Mouse (Mus musculus): Measurements from ENCODE around the gene Spata5.

Spata5 gene

DNA sequence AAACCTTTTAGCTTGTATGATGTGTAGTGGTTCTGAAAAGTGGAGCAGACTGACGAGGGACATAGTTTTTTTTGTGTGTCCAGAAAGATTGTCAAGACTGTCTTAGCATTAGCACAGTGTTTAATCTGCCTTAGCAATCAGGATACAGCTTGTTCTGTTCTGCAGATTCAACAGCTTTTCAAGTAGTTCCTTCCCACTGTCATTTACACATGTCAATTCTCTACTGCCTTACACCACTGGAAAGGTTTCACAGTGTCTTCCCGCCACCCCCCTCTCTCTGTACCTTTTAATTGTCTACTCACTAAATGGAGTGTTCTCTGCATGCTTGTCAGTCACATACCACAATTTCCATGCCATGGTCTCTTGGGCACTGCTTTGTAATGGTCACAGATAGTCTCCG, 1.5 kb downstream of the Spata5 start:
- 16% methylated on average over 3 of the region's 3 CpGs for WGBS

DNA sequence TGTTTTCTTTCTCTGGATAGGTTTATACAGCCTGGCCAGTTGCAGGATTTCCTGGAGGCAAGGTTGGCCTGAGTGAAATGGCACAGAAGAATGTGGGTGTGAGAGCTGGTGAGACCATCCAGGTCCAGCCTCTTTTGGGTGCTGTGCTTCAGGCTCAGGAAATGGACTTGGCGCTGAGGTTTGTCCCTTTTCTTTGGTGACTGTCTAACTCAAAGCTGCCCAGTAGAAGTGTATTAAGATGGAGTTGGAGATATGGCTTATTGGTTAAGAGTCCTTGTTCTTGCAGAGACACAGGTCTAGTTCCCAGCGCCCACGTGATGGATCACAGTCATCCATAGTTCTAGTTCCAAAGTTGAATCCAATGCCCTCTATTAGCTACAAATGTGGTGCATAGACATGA, 6.4 kb downstream of the Spata5 start:
- 97% methylated on average over 3 of the region's 3 CpGs for WGBS

DNA sequence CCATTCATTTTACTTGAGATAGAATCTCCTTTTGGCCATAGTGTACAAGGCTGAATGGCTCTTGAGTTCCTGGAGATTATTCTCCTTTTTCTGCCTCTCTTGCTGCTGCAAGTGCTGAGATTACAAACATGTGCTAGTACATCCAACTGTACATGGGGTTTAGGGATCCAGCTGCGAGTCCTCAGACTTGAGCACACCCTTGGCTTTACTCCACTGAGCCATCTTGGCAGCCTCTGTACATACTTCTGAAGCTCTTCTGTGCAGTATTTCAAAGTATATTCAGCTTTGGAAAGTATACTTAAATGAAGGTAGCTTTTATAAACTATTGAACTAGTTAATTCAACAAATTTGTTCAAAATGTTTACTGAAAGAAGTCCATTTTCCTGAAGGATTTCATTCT, 20.1 kb downstream of the Spata5 start:
- 71% methylated on average over 1 of the region's 1 CpGs for WGBS

DNA sequence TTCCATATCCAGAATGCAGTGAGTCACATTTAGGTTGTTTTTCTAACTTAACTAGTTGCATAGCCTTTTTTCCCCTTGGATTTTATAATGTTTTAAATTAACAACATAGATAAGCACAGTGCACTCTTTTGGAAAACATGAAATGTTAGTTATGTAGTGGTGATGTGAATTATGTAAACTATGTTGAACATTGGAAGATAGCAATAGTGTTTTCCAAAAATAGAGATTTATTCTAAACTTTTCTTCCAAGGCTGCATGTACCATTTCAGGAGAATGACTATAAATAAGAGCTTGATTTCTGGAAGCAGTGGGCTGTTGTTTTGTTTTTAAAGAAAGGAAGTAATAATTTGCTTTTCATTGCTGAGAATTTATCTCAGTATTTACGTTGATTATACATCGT, 23.7 kb downstream of the Spata5 start:
- 57% methylated on average over 2 of the region's 2 CpGs for WGBS

DNA sequence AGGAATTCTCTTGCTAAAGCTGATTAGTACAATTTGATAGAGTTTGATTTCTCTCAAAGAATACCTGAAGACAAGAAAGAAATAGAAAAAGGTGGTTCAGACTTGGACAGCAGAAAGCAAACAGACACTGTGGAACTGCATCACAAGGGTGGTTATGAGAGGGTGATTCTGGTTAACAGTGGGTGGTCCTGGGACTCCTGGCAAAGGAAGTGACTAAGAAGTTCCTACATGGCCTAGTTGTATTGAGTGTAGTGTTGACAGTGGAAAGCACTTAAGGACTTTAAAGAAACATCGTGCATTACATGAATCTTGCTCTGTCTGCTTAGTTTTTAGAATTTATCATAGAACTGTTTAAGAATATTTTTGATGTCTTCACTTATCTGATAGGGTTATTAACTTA, 36.3 kb downstream of the Spata5 start:
- WGBS: 79% methylated on average over 1 of the region's 1 CpGs

DNA sequence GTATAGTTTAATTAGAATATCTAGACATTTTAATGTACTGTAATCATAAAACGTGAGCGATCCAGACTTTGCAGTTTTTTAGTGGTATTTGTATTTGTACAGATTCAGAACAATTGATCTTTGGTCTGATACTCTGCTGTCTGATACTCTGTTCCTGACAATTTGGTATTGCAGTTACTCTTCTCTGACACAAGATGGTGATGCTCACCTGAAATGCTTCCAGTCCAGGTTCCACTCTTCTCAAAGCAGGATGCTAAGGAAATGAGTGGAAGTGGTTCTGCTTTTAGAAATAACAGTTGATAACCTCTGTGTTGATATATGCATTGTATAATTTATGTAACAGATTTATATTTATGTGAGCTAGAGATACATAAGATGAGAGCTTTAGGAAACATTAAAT, 48.5 kb downstream of the Spata5 start:
- 90% methylated on average over 2 of the region's 2 CpGs for WGBS

DNA sequence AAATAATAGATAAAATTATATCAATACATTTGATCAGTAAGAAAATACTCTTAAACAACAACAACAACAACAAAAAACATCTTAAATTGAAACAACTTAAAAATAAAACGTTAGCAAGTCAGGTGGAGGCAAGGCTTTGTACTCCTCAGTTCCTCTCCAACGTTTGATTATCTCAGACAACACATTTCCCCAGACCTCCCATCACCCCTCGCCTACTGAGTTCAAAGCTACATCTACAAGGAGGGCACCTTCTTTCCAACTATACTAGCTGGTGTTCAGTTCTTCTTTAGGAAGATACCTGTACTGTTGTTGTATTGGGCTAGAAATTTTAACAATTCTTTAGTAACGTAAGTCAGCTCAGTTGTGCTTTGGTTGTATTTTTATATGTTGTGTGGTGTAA, 49.7 kb downstream of the Spata5 start:
- WGBS: 86% methylated on average over 4 of the region's 4 CpGs

DNA sequence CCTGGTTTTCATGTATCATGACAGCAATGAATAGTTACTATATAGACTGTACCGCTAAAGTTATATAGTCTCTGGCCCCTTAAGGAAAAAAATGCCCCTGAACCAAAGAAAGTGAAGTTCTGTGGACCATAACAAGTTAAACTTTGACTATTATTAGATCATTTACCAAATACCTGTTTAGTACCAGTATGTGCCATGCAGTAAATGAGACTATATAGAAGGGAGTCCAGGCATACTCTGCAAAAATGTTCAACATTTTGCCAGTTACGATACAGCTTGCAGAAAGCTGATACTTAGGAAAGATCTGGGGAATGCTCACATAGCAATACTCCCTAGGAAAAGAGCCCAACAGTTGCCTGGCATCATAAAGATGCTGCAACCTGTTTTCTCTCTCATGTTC, 51.2 kb downstream of the Spata5 start:
- 84% methylated on average over 2 of the region's 2 CpGs for WGBS

DNA sequence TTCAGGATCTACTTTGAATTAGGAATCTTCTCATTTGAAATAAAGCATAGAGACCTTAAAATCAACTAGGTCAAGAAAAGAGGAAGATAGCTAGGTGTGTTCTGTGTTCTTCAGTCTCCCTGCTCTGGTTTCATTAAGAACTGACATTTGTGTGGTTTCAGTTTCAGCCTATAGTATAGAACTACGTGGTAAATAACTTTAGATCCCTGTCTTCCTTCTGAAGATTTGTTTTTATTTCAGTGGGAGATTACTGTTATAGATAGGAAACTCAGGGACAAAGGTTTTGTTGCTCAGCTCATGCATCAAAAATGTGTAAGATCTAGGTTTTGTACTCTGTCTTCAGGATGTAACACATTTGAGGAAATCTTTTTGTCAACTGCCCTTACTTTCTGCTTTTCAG, 56.8 kb downstream of the Spata5 start:
- WGBS: 81% methylated on average over 1 of the region's 1 CpGs

DNA sequence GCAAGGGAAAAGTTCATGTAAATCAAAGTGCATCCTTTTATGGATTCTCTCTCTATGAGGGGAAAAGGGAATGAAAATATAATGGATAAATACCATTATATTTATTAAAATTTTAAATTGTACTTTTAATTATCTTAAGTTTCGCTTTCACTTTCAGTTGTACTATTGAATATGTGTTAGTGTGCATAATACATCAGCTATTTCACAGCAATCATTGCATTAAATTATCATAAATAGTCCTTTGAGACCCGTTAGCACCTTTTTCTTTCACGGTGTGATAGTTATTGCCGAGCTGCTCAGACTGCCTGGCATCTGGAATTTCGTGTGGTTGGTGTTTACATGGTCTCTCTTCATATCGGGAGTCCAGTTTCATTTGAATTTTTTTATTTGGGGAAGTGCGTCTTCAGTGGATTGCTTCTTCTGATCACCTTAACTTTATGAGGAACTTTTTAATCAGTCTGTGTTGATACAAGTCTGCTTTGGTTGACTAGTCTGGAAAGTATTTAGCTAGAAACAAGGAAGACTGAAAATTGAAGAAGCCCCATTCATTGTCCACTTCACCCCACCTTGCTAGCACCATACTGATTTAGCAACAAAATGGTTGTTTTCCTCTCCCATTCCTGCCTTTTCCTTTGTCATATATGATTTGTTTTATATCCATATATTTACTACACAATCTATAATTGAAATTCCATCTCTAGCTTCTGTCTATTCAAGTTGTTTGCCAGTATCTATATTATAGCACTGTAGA, 57.9 kb downstream of the Spata5 start:
- 68% methylated on average over 7 of the region's 7 CpGs for WGBS

DNA sequence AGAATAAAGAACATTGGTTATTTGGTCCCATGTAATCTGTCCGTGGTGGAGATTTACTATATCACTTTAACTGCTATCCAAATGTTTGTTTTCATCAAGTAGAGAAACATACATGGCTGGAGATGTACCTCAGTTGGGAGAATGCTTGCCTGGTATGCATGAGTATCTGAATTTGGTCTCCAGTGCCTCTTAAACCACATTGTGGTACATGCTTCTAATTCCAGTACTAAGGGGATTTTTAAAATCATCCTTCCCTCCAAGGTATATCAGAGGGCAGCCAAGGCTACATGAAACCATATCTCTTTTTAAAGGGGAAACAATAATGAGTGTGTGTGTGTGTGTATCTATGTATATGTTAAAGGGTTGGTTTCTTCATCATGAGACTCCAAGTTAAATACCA, 60.1 kb downstream of the Spata5 start:
- WGBS: 97% methylated on average over 1 of the region's 1 CpGs

DNA sequence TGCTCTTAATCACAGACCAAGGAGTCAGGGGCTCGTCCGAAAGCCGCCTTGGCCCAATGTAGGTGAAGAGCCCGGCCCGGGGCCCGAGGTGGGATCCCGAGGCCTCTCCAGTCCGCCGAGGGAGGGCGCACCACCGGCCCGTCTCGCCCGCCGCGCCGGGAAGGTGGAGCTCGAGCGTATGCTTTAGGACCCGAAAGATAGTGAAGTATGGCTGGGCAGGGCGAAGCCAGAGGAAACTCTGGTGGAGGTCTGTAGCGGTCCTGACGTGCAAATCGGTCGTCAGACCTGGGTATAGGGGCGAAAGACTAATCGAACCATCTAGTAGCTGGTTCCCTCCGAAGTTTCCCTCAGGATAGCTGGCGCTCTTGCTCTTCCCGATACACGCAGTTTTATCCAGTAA, 61.6 kb downstream of the Spata5 start:
- 90% methylated on average over 31 of the region's 31 CpGs for WGBS

DNA sequence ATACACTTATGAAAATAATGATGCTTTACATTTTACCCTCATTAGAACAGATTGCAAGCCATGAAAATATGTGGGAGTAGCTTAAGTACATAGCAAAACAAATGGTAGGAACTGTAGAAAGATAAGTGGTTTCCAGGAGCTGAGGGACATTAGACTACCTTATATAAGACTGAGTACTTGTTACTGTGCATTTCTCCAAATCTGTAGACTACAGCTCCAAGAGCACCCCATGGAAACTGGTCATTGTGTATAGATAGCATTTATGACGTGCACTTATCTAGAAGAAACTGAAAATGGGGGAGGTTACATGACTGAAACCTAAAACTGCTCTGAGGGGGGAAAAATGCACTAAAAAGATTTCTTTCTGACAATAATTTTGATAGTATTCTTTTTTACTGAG, 63.0 kb downstream of the Spata5 start:
- 93% methylated on average over 1 of the region's 1 CpGs for WGBS

DNA sequence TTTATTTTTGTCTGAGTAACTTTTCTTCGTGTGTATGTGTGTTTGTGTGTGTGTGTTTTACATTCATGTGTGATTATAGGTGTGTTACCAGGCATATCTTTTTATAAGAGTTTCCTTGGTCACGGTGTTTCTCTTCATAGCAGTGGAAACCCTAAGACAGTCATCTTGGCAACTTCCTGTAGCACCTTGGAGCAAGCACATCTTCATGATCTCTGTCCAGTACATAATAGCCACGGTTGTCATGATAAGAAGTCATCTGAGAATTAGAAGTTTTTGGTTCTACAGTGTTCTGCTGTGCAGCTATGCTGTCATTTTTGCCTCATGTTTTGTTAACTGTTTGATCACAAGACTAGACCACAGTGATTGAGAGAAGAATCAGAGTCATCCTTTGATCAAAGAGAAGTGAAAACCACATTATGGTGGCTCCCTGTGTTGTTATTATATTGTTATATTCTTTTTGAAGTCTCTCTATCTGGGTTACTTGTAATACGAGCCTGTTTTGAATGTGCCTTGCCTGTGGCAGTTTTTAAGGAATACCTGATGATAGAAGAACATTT, 64.1 kb downstream of the Spata5 start:
- 90% methylated on average over 4 of the region's 4 CpGs for WGBS

DNA sequence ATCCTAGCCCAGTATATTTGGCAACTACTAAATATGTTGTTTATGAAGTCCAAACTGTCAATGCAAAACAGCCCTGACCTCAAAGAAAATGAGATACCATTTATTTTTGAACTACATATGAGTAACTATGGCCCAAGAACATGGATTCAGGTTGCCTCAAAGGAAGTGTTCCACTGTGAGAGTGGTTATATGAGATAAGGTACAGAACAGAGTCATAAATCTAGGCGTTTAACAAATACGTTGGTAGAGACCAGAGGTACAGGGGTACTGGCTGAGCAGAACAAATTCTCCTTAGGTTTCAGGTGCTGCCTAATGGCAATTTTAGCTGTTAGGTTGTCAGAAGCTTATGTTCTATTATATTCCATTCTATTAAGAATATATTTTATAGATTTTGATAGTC, 67.9 kb downstream of the Spata5 start:
- WGBS: 97% methylated on average over 2 of the region's 2 CpGs

DNA sequence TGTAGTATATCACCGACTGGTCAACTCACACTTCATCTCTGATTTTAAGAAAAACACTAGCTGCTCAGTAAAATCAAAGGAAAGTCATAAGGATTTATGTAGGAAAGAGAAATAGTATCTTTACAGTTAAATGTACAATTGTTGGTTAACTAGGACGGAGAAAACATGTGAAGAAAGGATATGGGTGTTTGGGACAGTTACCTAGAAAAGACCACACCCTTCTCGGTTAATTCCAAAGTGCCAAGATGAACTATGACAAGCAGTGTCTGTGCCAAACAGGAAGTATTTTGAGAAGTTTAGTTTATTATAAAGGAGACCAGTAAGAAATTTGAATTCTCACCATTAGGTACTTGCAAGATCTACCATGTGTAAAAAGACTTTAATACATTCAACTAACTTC, 70.3 kb downstream of the Spata5 start:
- WGBS: 88% methylated on average over 3 of the region's 3 CpGs

DNA sequence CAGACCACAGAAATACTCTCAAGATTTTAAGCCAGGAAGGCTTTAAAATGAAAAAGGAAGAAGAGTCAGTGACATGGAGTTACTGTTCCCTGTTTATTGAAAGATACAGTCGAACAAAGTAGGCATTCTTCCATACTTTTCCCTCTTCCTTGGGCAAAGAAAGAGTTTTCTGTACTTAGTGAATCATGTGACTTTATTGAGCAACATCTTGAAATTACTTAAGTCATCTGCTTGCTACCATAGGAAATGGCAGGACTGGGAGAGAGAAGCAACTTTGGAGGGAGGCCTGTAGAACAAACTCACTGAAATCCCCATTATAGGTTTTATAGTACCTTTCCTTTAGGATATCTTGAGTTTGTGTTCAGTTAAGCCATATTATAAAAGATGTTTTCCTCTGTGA, 81.2 kb downstream of the Spata5 start:
- WGBS: 55% methylated on average over 1 of the region's 1 CpGs

DNA sequence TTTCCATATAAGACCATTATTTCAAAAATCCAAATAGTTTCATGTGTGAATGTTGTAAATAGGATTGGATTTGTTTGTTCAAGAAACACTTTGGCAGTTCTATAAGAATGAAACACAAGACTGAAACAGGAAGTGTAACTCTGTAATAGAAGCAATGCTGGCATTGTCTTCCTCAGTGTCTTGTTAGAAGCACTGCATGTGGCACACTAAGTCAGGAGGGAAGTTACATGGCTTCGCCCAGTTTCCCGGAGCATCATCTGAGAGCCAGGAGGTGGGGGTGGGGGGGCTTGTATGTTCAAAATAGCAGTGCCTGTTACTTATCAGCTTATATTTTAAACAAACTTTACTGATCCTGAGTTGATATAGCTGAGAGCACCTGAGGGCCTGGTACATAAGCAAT, 82.9 kb downstream of the Spata5 start:
- 74% methylated on average over 2 of the region's 2 CpGs for WGBS

DNA sequence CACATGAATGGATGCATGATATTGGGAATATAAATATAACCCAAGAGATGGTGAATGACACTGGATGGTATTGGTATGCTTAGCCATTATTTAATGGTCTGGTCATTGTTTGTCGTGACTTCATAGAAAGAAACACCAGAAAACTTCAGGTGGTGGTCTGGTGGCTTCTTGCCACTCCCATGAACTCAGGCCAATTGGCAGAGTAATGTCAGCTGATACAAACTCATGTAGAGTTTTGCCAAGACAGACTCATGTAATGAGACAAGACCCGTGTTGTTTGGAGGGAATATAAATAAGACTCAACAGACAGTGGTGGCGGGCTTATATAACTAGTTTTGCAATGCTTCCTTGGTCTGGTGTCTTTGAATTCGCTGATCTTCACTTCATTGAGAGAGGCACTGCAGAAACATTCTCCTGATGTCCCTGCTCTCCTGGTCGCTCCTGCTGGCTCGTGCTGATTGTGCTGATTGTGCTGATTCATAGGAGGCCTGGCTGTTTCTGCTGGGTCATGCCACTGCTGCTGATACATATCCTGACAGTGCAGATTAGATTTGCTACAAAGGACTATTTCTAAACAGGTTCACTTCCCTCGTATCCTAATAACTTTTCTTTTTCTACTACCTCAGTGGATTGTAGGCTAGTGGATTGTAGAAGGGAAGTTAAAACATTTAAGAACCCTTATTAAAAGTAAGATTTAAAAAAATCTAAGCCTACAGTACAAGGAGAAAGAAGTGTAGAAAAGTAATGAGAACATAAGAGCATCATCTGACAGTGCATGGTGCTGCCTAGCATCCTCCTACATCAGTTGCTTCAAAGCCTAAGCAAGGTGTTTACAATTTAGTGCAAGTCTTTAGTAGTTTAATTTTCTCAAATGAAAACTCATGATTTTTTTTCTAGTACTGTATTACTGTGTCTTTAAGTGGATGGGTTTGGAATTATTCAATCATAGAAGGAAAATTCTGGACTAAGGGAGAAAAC, 90.6 kb downstream of the Spata5 start:
- 78% methylated on average over 7 of the region's 7 CpGs for WGBS

DNA sequence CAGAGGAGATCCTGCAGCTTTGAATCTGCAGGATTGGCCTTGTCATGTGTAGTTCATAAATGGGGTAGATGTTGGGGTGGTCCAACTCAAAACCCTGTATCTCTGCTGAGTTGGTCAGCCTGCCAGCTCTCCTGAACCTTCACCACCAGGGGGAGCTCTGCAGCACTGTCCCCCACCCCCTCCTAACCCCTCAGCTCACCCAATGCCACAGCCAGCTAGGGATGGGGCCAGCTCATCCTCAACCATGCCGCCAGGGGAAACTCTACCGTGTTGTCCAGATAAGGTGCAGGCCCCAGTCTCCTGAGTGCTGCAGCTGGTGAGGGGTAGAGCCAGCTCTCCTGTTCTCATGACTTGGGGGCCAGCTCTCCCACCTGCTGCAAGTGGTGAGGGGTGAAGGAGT, 95.8 kb downstream of the Spata5 start:
- 49% methylated on average over 2 of the region's 2 CpGs for WGBS

DNA sequence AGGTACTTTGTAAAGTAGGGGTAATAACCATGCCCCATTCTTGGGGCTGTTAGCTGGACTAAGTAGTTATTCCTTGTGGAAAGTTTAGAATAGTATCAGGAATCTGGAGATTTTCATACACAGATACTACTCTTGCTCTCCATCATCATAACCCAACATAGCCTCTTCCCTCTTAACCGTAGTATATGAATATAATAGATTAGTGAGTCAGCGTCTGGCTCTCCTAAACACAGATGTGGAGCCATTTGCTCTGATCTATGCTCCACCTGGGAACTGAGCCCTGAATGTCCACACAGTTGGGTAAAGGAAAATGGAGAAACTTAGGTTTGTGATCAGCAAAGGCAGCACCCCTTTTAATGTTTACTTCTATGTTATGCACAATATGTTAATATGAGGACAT, 96.7 kb downstream of the Spata5 start:
- WGBS: 93% methylated on average over 2 of the region's 2 CpGs

DNA sequence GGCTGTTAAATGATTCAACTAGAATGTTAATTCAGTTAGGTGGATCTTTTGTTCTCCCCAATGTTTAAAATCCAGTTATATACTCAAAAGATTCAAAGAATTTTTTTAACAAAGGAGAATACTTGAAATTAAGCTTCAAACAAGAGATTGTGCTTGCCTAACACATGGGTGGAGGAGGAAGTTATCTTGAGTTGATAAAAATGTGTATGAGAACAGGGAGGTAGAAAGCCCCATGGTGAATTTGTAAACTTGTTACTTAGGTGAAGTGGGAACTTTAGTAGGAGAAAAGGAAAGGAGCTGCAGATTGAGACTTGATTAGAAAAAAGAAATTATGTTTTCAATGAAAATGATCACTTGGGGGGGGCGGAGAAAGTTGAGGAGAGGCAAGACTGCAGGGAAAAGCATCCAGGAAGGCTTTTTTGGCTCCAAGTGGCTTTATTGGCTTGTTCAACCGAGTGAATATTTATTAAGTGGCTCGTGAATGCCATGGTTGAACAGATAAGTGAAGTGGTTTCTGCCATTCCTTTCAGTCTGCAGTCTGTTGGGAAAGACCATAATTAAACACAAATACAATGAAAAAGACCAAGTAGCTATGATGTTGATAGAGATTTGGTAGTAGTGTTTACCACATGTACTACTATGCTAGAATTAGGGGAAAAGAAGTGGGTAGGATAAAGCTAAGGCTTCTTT, 100.8 kb downstream of the Spata5 start:
- 79% methylated on average over 3 of the region's 3 CpGs for WGBS
